Mouse (Mus musculus): ENCODE results near the gene Tssk3. TPM values are rescaled to one million over a fixed set of nuclear protein-coding genes. Genes with fewer than 3 reads are reported as not detected.

Tssk3 gene
- polyA plus RNA-seq, 1 experiment from 2014 or later: not detected

- Histone ChIP-seq H3K9me3 (ENCODE audit: control insufficient read depth, low read length) (no peaks in the 10 kb centered on the region), H3K4me3 (ENCODE audit: low read depth, low read length) (no peak overlapping the region), H3K36me3 (ENCODE audit: control insufficient read depth, insufficient read depth, low read length) (no peaks in the 10 kb centered on the region), H3K4me2 (ENCODE audit: low read depth, low read length, severe bottlenecking) (no peak overlapping the region), H3K27ac (ENCODE audit: low read depth, low read length) (no peak overlapping the region), H3K27me3 (ENCODE audit: control insufficient read depth, insufficient read depth, low read length) (no peaks in the 10 kb centered on the region; the same call in 1 of the 2 replicates), H3K9ac (ENCODE audit: low read length) (no peak overlapping the region), H3K4me1 (replicated peaks; ENCODE audit: control insufficient read depth, insufficient read depth, low read length) (peaks cover 11% of the 10 kb centered on the region)
- 69% methylated on average over 9 of the region's 10 CpGs for WGBS
- ATAC-seq (replicated peaks; ENCODE audit: low FRiP score) (no peak), DNase-seq (ENCODE audit: low spot score) (no peak)
These were observed 16.8 kb upstream of the Tssk3 start for GRCm38 (mm10) chr4:129507434-129508236.

DNA sequence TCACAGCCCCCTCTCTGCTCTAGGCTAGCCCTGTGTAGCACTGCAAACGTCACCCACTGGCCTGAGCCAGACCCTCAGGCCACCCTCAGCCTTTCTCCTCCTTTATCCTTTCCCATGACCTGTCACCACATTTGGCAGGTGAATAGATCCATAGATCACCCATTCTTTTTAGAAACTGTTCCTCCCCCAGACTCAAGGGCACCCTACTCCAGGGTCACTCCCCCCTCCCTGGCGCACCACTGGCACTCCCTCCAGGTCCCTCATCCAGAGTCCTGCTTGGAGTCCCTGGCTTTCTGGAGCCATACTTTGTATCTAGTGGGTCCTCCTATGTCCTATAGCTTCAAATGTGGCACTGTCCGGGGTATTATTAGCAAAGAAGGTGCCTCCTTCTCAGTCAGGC is 14.7 kb upstream of the Tssk3 start:
- ATAC-seq (replicated peaks; ENCODE audit: low FRiP score) (no peak), DNase-seq (ENCODE audit: low spot score) (no peak)
- WGBS: 76% methylated on average over 3 of the region's 3 CpGs
- Histone ChIP-seq H3K4me1 (replicated peaks; ENCODE audit: control insufficient read depth, insufficient read depth, low read length) (no peaks in the 10 kb centered on the region), H3K4me2 (ENCODE audit: low read depth, low read length, severe bottlenecking) (no peak overlapping the region), H3K36me3 (ENCODE audit: control insufficient read depth, insufficient read depth, low read length) (no peaks in the 10 kb centered on the region), H3K4me3 (ENCODE audit: low read depth, low read length) (no peak overlapping the region), H3K27ac (ENCODE audit: low read depth, low read length) (no peak overlapping the region), H3K9me3 (ENCODE audit: control insufficient read depth, low read length) (no peaks in the 10 kb centered on the region), H3K9ac (ENCODE audit: low read length) (no peak overlapping the region), H3K27me3 (ENCODE audit: control insufficient read depth, insufficient read depth, low read length) (no peaks in the 10 kb centered on the region)

- H3K9me3 ChIP-seq (ENCODE audit: control insufficient read depth, low read length): no peaks in the 10 kb centered on the region
- H3K4me3 ChIP-seq (ENCODE audit: low read depth, low read length): no peak overlapping the region
- H3K4me1 ChIP-seq (replicated peaks; ENCODE audit: control insufficient read depth, insufficient read depth, low read length): no peaks in the 10 kb centered on the region
- 81% methylated on average over 11 of the region's 11 CpGs for WGBS
- H3K9ac ChIP-seq (ENCODE audit: low read length): no peak overlapping the region
- DNase-seq (ENCODE audit: low spot score) (no peak), ATAC-seq (replicated peaks; ENCODE audit: low FRiP score) (no peak)
- H3K27ac ChIP-seq (ENCODE audit: low read depth, low read length): no peak overlapping the region
- H3K27me3 ChIP-seq (ENCODE audit: control insufficient read depth, insufficient read depth, low read length): no peaks in the 10 kb centered on the region
- no peaks in the 10 kb centered on the region for H3K36me3 ChIP-seq (ENCODE audit: control insufficient read depth, insufficient read depth, low read length)
- H3K4me2 ChIP-seq (ENCODE audit: low read depth, low read length, severe bottlenecking): no peak overlapping the region
These were observed 12.2 kb upstream of the Tssk3 start for GRCm38 (mm10) chr4:129502901-129503444.

GRCm38 (mm10) chr4:129502327-129502888 is 11.6 kb upstream of the Tssk3 start:
- H3K4me2 ChIP-seq (ENCODE audit: low read depth, low read length, severe bottlenecking): no peak overlapping the region
- ATAC-seq (replicated peaks; ENCODE audit: low FRiP score) (no peak), DNase-seq (ENCODE audit: low spot score) (no peak)
- H3K36me3 ChIP-seq (ENCODE audit: control insufficient read depth, insufficient read depth, low read length): no peaks in the 10 kb centered on the region
- no peaks in the 10 kb centered on the region for H3K9me3 ChIP-seq (ENCODE audit: control insufficient read depth, low read length)
- H3K4me1 ChIP-seq (replicated peaks; ENCODE audit: control insufficient read depth, insufficient read depth, low read length): no peaks in the 10 kb centered on the region
- H3K27ac ChIP-seq (ENCODE audit: low read depth, low read length): no peak overlapping the region
- 84% methylated on average over 9 of the region's 9 CpGs for WGBS
- H3K9ac ChIP-seq (ENCODE audit: low read length): no peak overlapping the region
- no peak overlapping the region for H3K4me3 ChIP-seq (ENCODE audit: low read depth, low read length)
- no peaks in the 10 kb centered on the region for H3K27me3 ChIP-seq (ENCODE audit: control insufficient read depth, insufficient read depth, low read length)

DNA sequence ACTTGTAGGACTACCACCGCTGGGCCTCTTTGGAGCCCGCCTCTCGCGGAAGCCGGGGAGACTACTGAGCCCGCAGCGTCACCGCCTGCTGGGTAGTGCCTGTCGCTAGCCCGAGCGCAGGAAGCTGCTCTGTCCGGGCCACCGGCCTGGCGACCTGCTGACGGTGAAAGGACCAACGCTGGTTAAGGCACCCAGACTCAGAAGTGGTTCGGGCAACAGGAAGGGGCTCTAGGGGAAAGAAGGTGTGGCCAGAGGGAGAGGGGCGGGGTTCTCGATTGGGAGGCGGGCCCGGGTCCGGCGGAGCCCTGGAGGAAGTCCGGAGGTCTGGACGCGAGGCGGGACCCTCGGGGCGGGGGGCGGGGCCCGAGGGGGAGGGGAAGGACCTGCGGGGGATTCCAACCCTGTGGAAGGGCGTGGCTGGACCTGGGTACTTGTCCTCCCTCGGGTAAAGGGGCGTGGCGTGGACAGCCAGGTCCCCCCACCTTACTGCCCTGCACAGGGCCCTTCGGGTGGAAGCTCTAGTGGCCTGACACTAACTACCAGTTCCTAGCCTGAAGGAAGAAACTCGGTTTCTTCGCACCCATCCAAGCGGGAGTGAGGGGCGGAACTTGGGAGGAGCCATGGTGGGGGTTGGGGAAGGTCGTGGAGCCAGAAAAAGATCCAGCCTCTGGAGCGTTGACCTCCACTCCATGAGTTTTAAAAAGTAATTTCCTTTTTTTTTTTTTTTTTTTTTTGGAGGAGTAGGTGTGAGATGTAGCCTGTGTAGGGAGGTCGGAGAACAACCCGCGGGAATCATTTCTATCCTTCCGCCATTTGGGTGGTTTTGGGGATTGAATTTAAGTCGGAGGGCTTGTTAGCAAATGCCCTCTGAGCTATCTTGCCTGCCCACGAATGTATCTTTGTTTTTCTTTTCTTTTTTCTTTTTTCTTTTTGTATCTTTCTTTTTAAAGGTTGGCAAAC is 10.1 kb upstream of the Tssk3 start:
- WGBS: 3% methylated on average over 40 of the region's 49 CpGs
- Histone ChIP-seq H3K4me3 (ENCODE audit: low read depth, low read length) (peak overlapping the region; percentile 39), H3K36me3 (ENCODE audit: control insufficient read depth, insufficient read depth, low read length) (no peaks in the 10 kb centered on the region), H3K4me1 (replicated peaks; ENCODE audit: control insufficient read depth, insufficient read depth, low read length) (peaks cover 9% of the 10 kb centered on the region; the same call in 1 of the 2 replicates), H3K27me3 (ENCODE audit: control insufficient read depth, insufficient read depth, low read length) (no peaks in the 10 kb centered on the region), H3K9ac (ENCODE audit: low read length) (peak overlapping the region; percentile 70), H3K4me2 (ENCODE audit: low read depth, low read length, severe bottlenecking) (peak overlapping the region; percentile 78), H3K9me3 (ENCODE audit: control insufficient read depth, low read length) (no peaks in the 10 kb centered on the region), H3K27ac (ENCODE audit: low read depth, low read length) (peak overlapping the region; percentile 60)
- DNase-seq (ENCODE audit: low spot score) (peak; percentile 98), ATAC-seq (replicated peaks; ENCODE audit: low FRiP score) (peak; percentile 94)

GRCm38 (mm10) chr4:129500017-129500416 is 9.2 kb upstream of the Tssk3 start:
- Histone ChIP-seq H3K4me3 (ENCODE audit: low read depth, low read length) (peak overlapping the region; percentile 39; the same call in 1 of the 2 replicates), H3K36me3 (ENCODE audit: control insufficient read depth, insufficient read depth, low read length) (no peaks in the 10 kb centered on the region), H3K9ac (ENCODE audit: low read length) (peak overlapping the region; percentile 70), H3K27ac (ENCODE audit: low read depth, low read length) (no peak overlapping the region; the same call in 1 of the 2 replicates), H3K27me3 (ENCODE audit: control insufficient read depth, insufficient read depth, low read length) (no peaks in the 10 kb centered on the region), H3K9me3 (ENCODE audit: control insufficient read depth, low read length) (no peaks in the 10 kb centered on the region), H3K4me1 (replicated peaks; ENCODE audit: control insufficient read depth, insufficient read depth, low read length) (peaks cover 9% of the 10 kb centered on the region; the same call in 1 of the 2 replicates), H3K4me2 (ENCODE audit: low read depth, low read length, severe bottlenecking) (peak overlapping the region; percentile 78)
- DNase-seq (ENCODE audit: low spot score): no peak
- 79% methylated on average over 8 of the region's 8 CpGs for WGBS
- ATAC-seq (replicated peaks; ENCODE audit: low FRiP score): no peak

DNA sequence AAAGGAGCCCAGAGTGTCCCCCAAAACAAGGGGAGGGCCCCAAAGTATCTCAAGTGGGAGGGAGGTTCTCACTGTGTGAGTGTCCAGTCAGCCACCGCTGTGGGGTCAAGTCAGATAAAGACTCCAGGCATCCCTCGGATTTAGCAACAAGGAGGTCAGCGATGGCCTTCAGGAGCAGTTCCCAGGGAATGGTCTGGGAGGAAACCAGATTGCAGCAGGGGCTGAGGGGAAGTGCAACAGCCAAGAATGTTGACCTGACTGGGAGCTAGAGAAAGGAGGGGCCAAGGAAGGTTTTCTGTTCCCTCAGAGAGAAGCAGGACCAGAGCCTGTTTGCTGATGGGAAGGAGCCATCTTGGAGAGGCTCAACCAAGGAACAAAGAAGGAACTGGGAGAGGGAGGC is 8.1 kb upstream of the Tssk3 start:
- H3K27me3 ChIP-seq (ENCODE audit: control insufficient read depth, insufficient read depth, low read length): no peaks in the 10 kb centered on the region
- no peak overlapping the region for H3K9ac ChIP-seq (ENCODE audit: low read length)
- 69% methylated on average over 3 of the region's 3 CpGs for WGBS
- H3K4me2 ChIP-seq (ENCODE audit: low read depth, low read length, severe bottlenecking): no peak overlapping the region
- no peaks in the 10 kb centered on the region for H3K9me3 ChIP-seq (ENCODE audit: control insufficient read depth, low read length)
- no peak overlapping the region for H3K4me3 ChIP-seq (ENCODE audit: low read depth, low read length)
- no peak for ATAC-seq (replicated peaks; ENCODE audit: low FRiP score)
- H3K4me1 ChIP-seq (replicated peaks; ENCODE audit: control insufficient read depth, insufficient read depth, low read length): peaks cover 9% of the 10 kb centered on the region; the same call in 1 of the 2 replicates
- no peaks in the 10 kb centered on the region for H3K36me3 ChIP-seq (ENCODE audit: control insufficient read depth, insufficient read depth, low read length)
- no peak for DNase-seq (ENCODE audit: low spot score)
- H3K27ac ChIP-seq (ENCODE audit: low read depth, low read length): no peak overlapping the region

- Histone ChIP-seq H3K4me1 (replicated peaks; ENCODE audit: control insufficient read depth, insufficient read depth, low read length) (peaks cover 12% of the 10 kb centered on the region), H3K9ac (ENCODE audit: low read length) (peak overlapping the region; percentile 13; the same call in 1 of the 2 replicates), H3K27ac (ENCODE audit: low read depth, low read length) (no peak overlapping the region), H3K4me2 (ENCODE audit: low read depth, low read length, severe bottlenecking) (no peak overlapping the region), H3K9me3 (ENCODE audit: control insufficient read depth, low read length) (no peaks in the 10 kb centered on the region), H3K36me3 (ENCODE audit: control insufficient read depth, insufficient read depth, low read length) (no peaks in the 10 kb centered on the region), H3K4me3 (ENCODE audit: low read depth, low read length) (no peak overlapping the region), H3K27me3 (ENCODE audit: control insufficient read depth, insufficient read depth, low read length) (peaks cover 5% of the 10 kb centered on the region)
- WGBS: 59% methylated on average over 6 of the region's 6 CpGs
- no peak for DNase-seq (ENCODE audit: low spot score)
- no peak for ATAC-seq (replicated peaks; ENCODE audit: low FRiP score)
These were observed 5.8 kb upstream of the Tssk3 start for GRCm38 (mm10) chr4:129496631-129497030.

All from forebrain, embryonic 11.5 days (tissue).